Mouse (Mus musculus) NIH3T3 (cell line): ENCODE data around the gene Siglecg.
A peak's percentile ranks its signal among the peaks of the same experiment; 100 is the strongest.

Source experiments
- DNase-seq: peaks from one replicate; pipeline ENCODE4 v3.0.0-alpha.2; 2012; ENCODE audit warnings: low read depth

Siglecg gene

GRCm38 (mm10) chr7:43442684-43443083, 34.7 kb downstream of the Siglecg start:
- DNase-seq: peak; percentile 33

GRCm38 (mm10) chr7:43443126-43443916, 35.3 kb downstream of the Siglecg start:
- DNase-seq: peak; percentile 89

- DNase-seq: peak; percentile 98
Observed at GRCm38 (mm10) chr7:43443917-43444293, 35.9 kb downstream of the Siglecg start, which contains the start of the genes Etfb and Gm45233. Gene Etfb, plus strand, starts transcription at chr7:43444083. Gene Gm45233, plus strand, starts transcription at chr7:43444128.

- no peak for DNase-seq
Observed at GRCm38 (mm10) chr7:43447801-43448200, 39.8 kb downstream of the Siglecg start.

- DNase-seq: no peak
Observed at GRCm38 (mm10) chr7:43448246-43448645, 40.2 kb downstream of the Siglecg start.

GRCm38 (mm10) chr7:43449811-43450210, 41.8 kb downstream of the Siglecg start:
- DNase-seq: no peak

GRCm38 (mm10) chr7:43451726-43452125, 43.7 kb downstream of the Siglecg start:
- no peak for DNase-seq

GRCm38 (mm10) chr7:43452609-43453008, 44.6 kb downstream of the Siglecg start:
- DNase-seq: peak; percentile 67

- no peak for DNase-seq
Observed at GRCm38 (mm10) chr7:43453599-43454355, 45.8 kb downstream of the Siglecg start.

GRCm38 (mm10) chr7:43454371-43454770, 46.4 kb downstream of the Siglecg start:
- no peak for DNase-seq

- no peak for DNase-seq
Observed at GRCm38 (mm10) chr7:43462851-43463250, 54.8 kb downstream of the Siglecg start, which contains the start of gene Vsig10l. Gene Vsig10l, plus strand, starts transcription at chr7:43463151.

- DNase-seq: no peak
Observed at GRCm38 (mm10) chr7:43463976-43464375, 56.0 kb downstream of the Siglecg start.

GRCm38 (mm10) chr7:43464864-43465343, 56.9 kb downstream of the Siglecg start:
- no peak for DNase-seq

GRCm38 (mm10) chr7:43465344-43466098, 57.5 kb downstream of the Siglecg start:
- DNase-seq: peak; percentile 94

- peak; percentile 92 for DNase-seq
Observed at GRCm38 (mm10) chr7:43466099-43466694, 58.2 kb downstream of the Siglecg start.
